Mouse (Mus musculus) hindbrain, embryonic 16.5 days (tissue): ENCODE measurements around the gene Rps9. TPM values are rescaled to one million over a fixed set of nuclear protein-coding genes. Genes with fewer than 3 reads are reported as not detected.
"Not testable (repeated sequence)": the region's sequence is repeated elsewhere in the genome, so short reads cannot be mapped to it uniquely, and the experiment has no call there.

ENCODE experiments used
- ATAC-seq: fragments of 200-750 bp; cut with Nextera tagmentation; 2 replicates; pipeline ENCODE4 v1.8.0; 2017; ENCODE audit warnings: moderate TSS enrichment, moderate library complexity
- H3K27ac ChIP-seq: fragments of 300-500 bp; sonication (generic); 2 replicates; pipeline ENCODE4 v1.5.1; 2014; ENCODE audit warnings: low read depth, mild to moderate bottlenecking, control low read depth, low read length, moderate library complexity
- H3K27me3 ChIP-seq: fragments of 300-500 bp; sonication (generic); replicated peaks from 2 replicates; pipeline ENCODE4 v1.6.1; 2014; ENCODE audit warnings: low read length; ENCODE audit not compliant: control insufficient read depth, insufficient read depth
- H3K36me3 ChIP-seq: fragments of 300-500 bp; sonication (generic); 2 replicates; pipeline ENCODE4 v1.6.1; 2014; ENCODE audit warnings: mild to moderate bottlenecking, low read length, moderate library complexity, mixed read lengths; ENCODE audit not compliant: control insufficient read depth, insufficient read depth
- H3K4me1 ChIP-seq: fragments of 300-500 bp; sonication (generic); 2 replicates; pipeline ENCODE4 v1.6.1; 2014; ENCODE audit warnings: low read depth, low read length; ENCODE audit not compliant: control insufficient read depth, insufficient read depth
- H3K4me2 ChIP-seq: fragments of 300-500 bp; sonication (generic); 2 replicates; pipeline ENCODE4 v1.6.1; 2014; ENCODE audit warnings: mild to moderate bottlenecking, low read length, control low read depth, moderate library complexity
- H3K4me3 ChIP-seq: fragments of 300-500 bp; sonication (generic); 2 replicates; pipeline ENCODE4 v1.5.1; 2014; ENCODE audit warnings: mild to moderate bottlenecking, low read length, control low read depth, moderate library complexity
- H3K9ac ChIP-seq: fragments of 300-500 bp; sonication (generic); 2 replicates; pipeline ENCODE4 v1.6.1; 2014; ENCODE audit warnings: low read depth, mild to moderate bottlenecking, control low read depth, low read length, moderate library complexity
- H3K9me3 ChIP-seq: fragments of 300-500 bp; sonication (generic); 2 replicates; pipeline ENCODE4 v1.6.1; 2014; ENCODE audit warnings: mild to moderate bottlenecking, low read length, moderate library complexity; ENCODE audit not compliant: control insufficient read depth
- WGBS: fragments of 180-500 bp; shearing (Covaris S2); extraction: QIAGEN DNeasy Blood & Tissue Kit; methylation state at CpG from one replicate; pipeline ENCODE4 v1.1.7; 2014; 5-methylcytosine and 5-hydroxymethylcytosine counted together
- polyA plus RNA-seq: library from polyadenylated mRNA; unstranded; fragments of >200 nt; fragmentation: Nextera tagmentation; extraction: Ambion mirVana; gene quantifications from 2 replicates; pipeline ENCODE4 v1.2.1, GENCODE M21; 2015

Gene Rps9
- polyA plus RNA-seq, 1 experiment from 2014 or later = 689 TPM

DNA sequence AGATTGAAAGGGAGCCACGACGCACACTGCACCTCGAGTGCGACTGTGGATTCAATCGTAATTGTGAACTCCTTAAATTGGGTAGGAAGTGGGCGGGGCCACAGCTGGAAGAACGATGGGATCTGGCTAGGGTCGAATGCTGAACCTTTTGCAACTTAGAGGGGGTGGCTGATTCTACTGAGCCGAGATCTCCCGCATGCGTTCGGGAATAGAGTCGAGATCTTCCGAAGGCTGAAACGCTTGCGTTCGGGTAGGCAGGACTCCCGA, 10.1 kb upstream of the Rps9 start:
- Histone ChIP-seq H3K9ac (peak overlapping the region; percentile 88), H3K36me3 (peaks cover 12% of the 10 kb centered on the region), H3K4me3 (peak overlapping the region; percentile 56), H3K4me2 (peak overlapping the region; percentile 81), H3K4me1 (peaks cover 19% of the 10 kb centered on the region), H3K27ac (peak overlapping the region; percentile 91), H3K9me3 (no peaks in the 10 kb centered on the region), H3K27me3 (no peaks in the 10 kb centered on the region)
- WGBS = under 1% methylated on average over 18 of the region's 18 CpGs
- no peak for ATAC-seq

DNA sequence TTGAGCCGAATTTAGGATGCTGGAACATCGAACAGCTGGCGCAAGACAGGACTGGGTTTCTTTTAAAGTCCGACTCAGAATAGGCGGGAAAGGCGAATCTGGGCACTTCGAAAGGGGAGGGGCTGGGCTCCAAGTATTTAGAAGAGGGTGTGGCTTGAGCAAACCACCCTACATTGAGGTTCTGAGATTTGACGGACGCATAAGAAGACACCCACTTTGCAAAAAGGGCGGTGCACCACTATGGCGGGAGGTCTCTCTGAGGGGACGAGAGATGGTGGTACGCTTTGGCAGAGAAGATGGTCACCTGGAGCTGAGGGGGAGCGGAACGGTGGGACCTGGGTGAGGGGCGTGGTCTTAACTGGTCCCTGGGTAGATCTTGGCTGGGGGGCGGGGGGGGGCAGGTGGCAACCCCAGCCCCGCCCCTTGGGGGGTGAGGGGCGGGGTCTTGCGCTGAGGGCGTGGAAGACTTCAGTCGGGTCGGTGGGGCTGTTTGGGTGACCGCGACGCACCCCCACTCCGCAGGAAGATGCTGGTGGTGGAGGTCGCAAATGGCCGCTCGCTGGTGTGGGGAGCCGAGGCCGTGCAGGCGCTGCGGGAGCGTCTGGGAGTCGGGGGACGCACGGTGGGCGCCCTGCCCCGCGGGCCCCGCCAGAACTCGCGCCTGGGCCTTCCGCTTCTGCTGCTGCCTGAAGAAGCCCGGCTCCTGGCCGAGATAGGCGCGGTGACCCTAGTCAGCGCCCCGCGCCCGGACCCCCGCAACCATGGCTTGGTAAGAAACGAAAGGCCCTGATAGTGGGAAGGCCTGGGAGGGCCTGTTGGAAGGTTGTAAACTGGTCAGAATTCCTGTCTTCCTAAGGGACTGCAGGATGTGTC, 9.5 kb upstream of the Rps9 start:
- H3K27ac ChIP-seq = peak overlapping the region; percentile 91
- H3K27me3 ChIP-seq = no peaks in the 10 kb centered on the region
- H3K4me3 ChIP-seq = peak overlapping the region; percentile 56
- H3K4me1 ChIP-seq = peaks cover 19% of the 10 kb centered on the region
- H3K36me3 ChIP-seq = peaks cover 17% of the 10 kb centered on the region
- H3K9me3 ChIP-seq = no peaks in the 10 kb centered on the region
- H3K9ac ChIP-seq = peak overlapping the region; percentile 88
- H3K4me2 ChIP-seq = peak overlapping the region; percentile 81
- WGBS = under 1% methylated on average over 38 of the region's 55 CpGs
- ATAC-seq = peak; percentile 24

DNA sequence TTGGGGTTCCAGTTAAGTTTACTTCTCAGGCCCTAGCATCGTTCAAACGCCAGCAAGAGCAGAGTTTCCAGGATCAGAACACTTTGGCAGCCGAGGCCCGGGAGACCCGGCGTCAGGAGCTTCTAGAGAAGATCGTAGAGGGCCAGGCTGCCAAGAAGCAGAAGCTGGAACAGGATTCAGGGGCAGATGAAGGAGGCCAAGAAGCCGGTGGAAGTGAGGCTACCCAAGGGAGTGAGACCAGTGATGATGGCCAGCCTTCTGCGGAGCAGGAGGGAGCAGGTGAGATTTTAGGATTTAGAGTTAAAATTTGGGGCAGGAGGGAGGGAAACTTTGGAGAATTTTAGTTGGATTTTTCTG, 8.9 kb upstream of the Rps9 start:
- not testable (repeated sequence) for H3K27me3 ChIP-seq
- H3K36me3 ChIP-seq = peaks cover 23% of the 10 kb centered on the region

DNA sequence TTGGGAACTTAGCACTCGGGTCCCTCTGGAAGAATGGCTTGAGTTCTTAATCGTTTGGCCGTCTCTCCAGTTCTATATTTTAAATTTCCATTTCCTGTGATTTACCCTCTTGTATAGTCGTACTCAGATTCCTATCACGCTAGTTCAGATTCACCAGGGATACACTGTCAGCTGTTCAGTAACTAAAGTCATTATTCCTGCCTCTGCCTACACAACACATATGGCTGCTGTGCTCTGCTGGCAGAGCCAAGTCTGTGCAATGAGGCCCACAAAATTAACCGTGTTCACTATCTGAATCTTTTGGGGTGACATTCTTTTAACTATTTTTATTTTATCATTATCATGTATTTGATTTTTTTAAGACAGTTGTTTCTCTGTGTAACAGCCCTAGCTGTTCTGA, 5.3 kb upstream of the Rps9 start:
- H3K4me2 ChIP-seq = no peak overlapping the region
- H3K27ac ChIP-seq = no peak overlapping the region
- no peaks in the 10 kb centered on the region for H3K27me3 ChIP-seq
- no peak for ATAC-seq
- H3K36me3 ChIP-seq = peaks cover 25% of the 10 kb centered on the region
- WGBS = 93% methylated on average over 6 of the region's 6 CpGs
- peaks cover 9% of the 10 kb centered on the region for H3K4me1 ChIP-seq
- H3K9ac ChIP-seq = no peak overlapping the region
- no peak overlapping the region for H3K4me3 ChIP-seq
- no peaks in the 10 kb centered on the region for H3K9me3 ChIP-seq

More for the DNA sequence above, 8.9 kb upstream of the Rps9 start:
- not testable (repeated sequence) for H3K9me3 ChIP-seq, ATAC-seq
- peak overlapping the region; percentile 88 for H3K9ac ChIP-seq
- peak overlapping the region; percentile 91 for H3K27ac ChIP-seq
- peak overlapping the region; percentile 56 for H3K4me3 ChIP-seq
- 8% methylated on average over 9 of the region's 9 CpGs for WGBS
- peak overlapping the region; percentile 81 for H3K4me2 ChIP-seq
- H3K4me1 ChIP-seq = peaks cover 19% of the 10 kb centered on the region

DNA sequence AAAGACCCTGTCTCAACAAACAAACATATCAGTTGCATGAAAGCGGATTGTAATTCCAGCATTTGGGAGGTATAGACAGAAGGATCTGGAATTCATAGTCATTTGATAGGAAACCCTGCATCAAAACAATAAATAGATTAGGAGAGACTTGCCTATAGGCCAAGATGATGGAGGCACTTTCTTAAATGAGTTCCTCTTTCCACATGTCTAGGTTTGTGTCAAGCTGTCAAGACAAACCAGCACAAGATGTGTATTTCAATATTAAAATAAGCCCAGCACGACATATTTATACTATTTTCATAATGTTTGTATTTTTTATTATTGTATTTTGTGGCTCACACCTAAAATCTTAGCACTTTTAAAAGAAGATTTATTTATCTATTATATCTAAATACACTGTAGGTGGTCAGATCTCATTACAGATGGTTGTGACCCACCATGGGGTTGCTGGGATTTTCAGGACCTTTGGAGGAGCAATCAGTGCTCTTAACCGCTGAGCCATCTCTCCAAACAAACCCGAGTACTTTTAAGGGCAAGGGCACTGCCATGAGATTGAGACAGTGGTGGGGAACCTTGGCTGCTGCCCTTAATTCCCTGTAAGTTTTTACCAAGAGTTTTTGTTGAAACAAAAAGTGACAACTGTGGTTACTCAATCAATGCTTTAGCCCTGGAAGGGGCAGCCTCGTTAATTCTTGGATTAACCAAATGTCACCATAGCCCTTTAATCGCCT, 480 bp upstream of the Rps9 start:
- Histone ChIP-seq H3K9ac (peak overlapping the region; percentile 80; the same call in 1 of the 2 replicates), H3K27me3 (no peaks in the 10 kb centered on the region), H3K4me3 (peak overlapping the region; percentile 79), H3K4me2 (peak overlapping the region; percentile 89), H3K27ac (peak overlapping the region; percentile 86), H3K9me3 (no peaks in the 10 kb centered on the region), H3K4me1 (peaks cover 16% of the 10 kb centered on the region), H3K36me3 (peaks cover 25% of the 10 kb centered on the region)
- 22% methylated on average over 6 of the region's 6 CpGs for WGBS
- ATAC-seq = peak; percentile 55

DNA sequence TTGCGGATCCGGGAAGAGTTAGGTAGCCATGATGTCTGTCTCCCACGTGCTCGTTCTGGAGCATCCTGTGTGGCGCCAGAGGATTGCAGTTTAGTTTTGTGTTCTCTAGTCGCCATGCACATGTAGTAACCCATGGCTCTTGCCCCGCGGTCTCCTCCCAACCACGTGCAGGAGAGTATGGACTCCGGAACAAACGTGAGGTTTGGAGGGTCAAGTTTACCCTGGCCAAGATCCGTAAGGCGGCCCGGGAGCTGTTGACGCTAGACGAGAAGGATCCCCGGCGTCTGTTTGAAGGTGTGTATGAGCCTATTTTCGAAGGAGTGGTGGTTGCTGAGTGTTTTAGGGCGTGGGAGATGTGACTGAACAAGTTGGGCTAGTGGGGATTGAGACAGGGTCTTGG, 682 bp downstream of the Rps9 start:
- H3K4me3 ChIP-seq = peak overlapping the region; percentile 79
- H3K9me3 ChIP-seq = no peaks in the 10 kb centered on the region
- H3K4me2 ChIP-seq = peak overlapping the region; percentile 89
- H3K4me1 ChIP-seq = peaks cover 16% of the 10 kb centered on the region
- H3K27ac ChIP-seq = peak overlapping the region; percentile 86
- H3K27me3 ChIP-seq = no peaks in the 10 kb centered on the region
- H3K36me3 ChIP-seq = peaks cover 16% of the 10 kb centered on the region
- WGBS = under 1% methylated on average over 20 of the region's 20 CpGs
- peak; percentile 60 for ATAC-seq
- H3K9ac ChIP-seq = peak overlapping the region; percentile 80

DNA sequence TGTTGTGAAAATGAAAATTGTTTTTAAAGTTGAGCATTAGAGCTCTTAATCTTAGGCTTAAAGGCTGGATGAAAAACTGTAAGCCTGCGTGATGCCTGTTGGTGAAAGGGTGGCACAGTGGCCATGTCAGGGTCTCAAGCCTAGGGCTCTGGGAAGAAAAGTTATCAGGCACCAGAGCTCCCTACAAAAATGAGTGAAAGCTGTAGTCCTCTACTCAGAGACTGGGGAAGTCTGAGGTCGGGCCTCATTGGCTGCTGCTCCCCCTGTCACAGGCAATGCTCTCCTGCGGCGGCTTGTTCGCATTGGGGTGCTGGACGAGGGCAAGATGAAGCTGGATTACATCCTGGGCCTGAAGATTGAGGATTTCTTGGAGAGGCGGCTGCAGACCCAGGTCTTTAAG, 1.7 kb downstream of the Rps9 start:
- H3K9me3 ChIP-seq, H3K27me3 ChIP-seq, ATAC-seq, H3K27ac ChIP-seq: not testable (repeated sequence)
- Histone ChIP-seq H3K4me2 (peak overlapping the region; percentile 89), H3K4me3 (peak overlapping the region; percentile 79), H3K9ac (peak overlapping the region; percentile 80), H3K4me1 (peaks cover 16% of the 10 kb centered on the region), H3K36me3 (peaks cover 11% of the 10 kb centered on the region)
- WGBS = 7% methylated on average over 7 of the region's 7 CpGs

DNA sequence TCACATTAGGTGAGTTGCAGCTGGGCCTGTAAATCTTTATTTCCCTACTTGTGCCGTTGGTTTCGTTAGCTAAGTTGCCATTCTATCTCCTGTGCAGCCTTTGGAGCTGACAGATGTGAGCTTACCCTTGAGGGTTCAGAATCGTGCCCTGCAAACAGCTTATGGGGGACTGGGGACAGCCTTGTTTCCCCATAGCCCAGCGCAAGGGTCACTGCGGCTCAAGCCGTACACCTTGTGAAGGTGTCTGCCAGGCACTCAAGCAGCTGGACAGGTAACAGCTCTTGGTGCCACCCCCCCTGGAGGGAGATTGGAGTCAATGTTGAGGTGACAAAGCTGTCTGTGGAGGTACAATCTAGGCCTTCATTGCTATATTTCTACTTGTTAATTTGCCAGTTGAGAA, 2.1 kb downstream of the Rps9 start:
- Histone ChIP-seq H3K4me2 (peak overlapping the region; percentile 89), H3K4me1 (peaks cover 16% of the 10 kb centered on the region), H3K27ac (no peak overlapping the region), H3K36me3 (peaks cover 11% of the 10 kb centered on the region), H3K4me3 (peak overlapping the region; percentile 79), H3K9me3 (no peaks in the 10 kb centered on the region), H3K27me3 (no peaks in the 10 kb centered on the region), H3K9ac (peak overlapping the region; percentile 80)
- ATAC-seq = no peak
- 33% methylated on average over 6 of the region's 6 CpGs for whole genome bisulfite sequencing

DNA sequence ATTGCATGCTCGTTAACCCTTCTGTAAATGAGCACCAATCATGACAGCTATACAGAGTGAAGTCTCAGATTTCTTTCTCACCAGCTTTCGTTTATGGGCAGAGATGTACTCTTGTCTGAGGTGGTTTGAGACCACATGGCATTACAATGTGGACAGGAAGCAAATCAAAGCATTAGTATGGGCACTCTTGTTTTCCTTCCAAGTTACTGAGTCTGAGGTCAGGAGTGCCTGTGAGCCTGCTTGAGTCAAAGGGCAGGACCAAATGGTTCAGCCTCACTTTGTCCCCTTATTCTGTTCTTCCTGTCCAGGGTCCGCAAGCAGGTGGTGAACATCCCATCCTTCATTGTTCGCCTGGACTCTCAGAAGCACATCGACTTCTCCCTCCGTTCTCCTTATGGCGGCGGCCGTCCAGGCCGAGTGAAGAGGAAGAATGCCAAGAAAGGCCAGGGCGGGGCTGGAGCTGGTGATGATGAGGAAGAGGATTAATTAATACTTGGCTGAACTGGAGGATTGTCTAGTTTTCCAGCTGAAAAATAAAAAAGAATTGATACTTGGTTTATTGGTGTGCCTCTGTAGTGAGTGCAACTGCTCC, 2.6 kb downstream of the Rps9 start:
- H3K9ac ChIP-seq = peak overlapping the region; percentile 80; the same call in 1 of the 2 replicates
- ATAC-seq = no peak

More for the DNA sequence above, 2.6 kb downstream of the Rps9 start:
- peaks cover 11% of the 10 kb centered on the region for H3K36me3 ChIP-seq
- no peak overlapping the region for H3K27ac ChIP-seq
- H3K9me3 ChIP-seq = no peaks in the 10 kb centered on the region
- peaks cover 16% of the 10 kb centered on the region for H3K4me1 ChIP-seq
- WGBS = 57% methylated on average over 11 of the region's 11 CpGs
- H3K27me3 ChIP-seq = no peaks in the 10 kb centered on the region
- H3K4me3 ChIP-seq = no peak overlapping the region; the same call in 1 of the 2 replicates
- peak overlapping the region; percentile 89 for H3K4me2 ChIP-seq
